Mouse (Mus musculus): ENCODE results near the gene Tmem106a.

- TF ChIP-seq CTCF (IDR thresholded peaks at IDR 0.05; ENCODE audit: control insufficient read depth, insufficient read depth, insufficient read length) (no peak), USF1 (IDR thresholded peaks at IDR 0.05; ENCODE audit: low read depth) (no peak), CEBPB (IDR thresholded peaks at IDR 0.05; ENCODE audit: low read depth) (no peak), MAX (IDR thresholded peaks at IDR 0.05) (no peak)
These were observed 36.6 kb downstream of the Tmem106a start for GRCm38 (mm10) chr11:101618596-101618995.
